Mouse (Mus musculus) heart, postnatal 36 days (tissue): ENCODE data around the gene Ptpn3. TPM values are rescaled to one million over a fixed set of nuclear protein-coding genes. Genes with fewer than 3 reads are reported as not detected.

ENCODE experiments used
- DNase-seq, 2 experiments: peaks; one replicate each; pipeline ENCODE4 v3.0.0; 2021 to 2022
- intact Hi-C: fragments of 180-260 bp; cut with DNase I; formaldehyde crosslinking; loops from one replicate; pipeline ENCODE4 v1.15.1; 2025
- total RNA-seq, 2 experiments: library from RNA; stranded (reverse); gene quantifications; 2 replicates each; pipeline ENCODE4 v1.2.3; 2021

Ptpn3 gene
- total RNA-seq, 2 experiments from 2014 or later, result 38.6 to 47.2 TPM

- intact Hi-C loops, result loop anchor here (2.0 to 10.0 kb wide), 3 partner anchors 21 to 173 kb away; no protein-coding TSS in a partner anchor
- peak; percentile 15 to 29 for DNase-seq
Measured at GRCm38 (mm10) chr4:57141908-57142361, 159.7 kb downstream of the Ptpn3 start.

- intact Hi-C loops, result loop anchor here (10.0 kb wide), 1 partner anchor 174 kb away; no protein-coding TSS in a partner anchor
- no peak for DNase-seq
Measured at GRCm38 (mm10) chr4:57140992-57141717, 160.5 kb downstream of the Ptpn3 start.

Other genes starting within 250 kb of the Ptpn3 start
- 1 to 10 TPM; 2.8 to 3.3 TPM for gene Epb41l4b, start 158.4 kb downstream of the Ptpn3 start, total RNA-seq
- 10 to 100 TPM in 1 of 2 experiments, 1 to 10 TPM in 1; 4.9 to 14.8 TPM for gene Palm2, start 132.4 kb upstream of the Ptpn3 start, total RNA-seq